ENCODE assay signal across 18 mouse cellular contexts in genomic region chr9:34411699-34412098, GRCm38 (mm10).
DNase-seq lines count a peak whose midpoint lies in the region; ATAC-seq lines count a peak whose summit lies in the region.
"Had no signal": no experiment of that assay in that cellular context is flagged by ENCODE, and none has a peak within 500 bp of the region (broad histone marks: within the 10 kb centered on the region; RNA-seq: fewer than 3 reads in every experiment).

No protein-coding gene starts in this region.

- peak; percentile 58 for DNase-seq in left cerebral cortex, adult 11 months (ENCODE audit: low spot score)
- DNase-seq in left cerebral cortex, postnatal 4 days, result no peak
- DNase-seq in layer of hippocampus, adult 8-10 months (ENCODE audit: low spot score in 2 of 2), result peak; percentile 58 to 60
- DNase-seq in right cerebral cortex, postnatal 25 days, result peak; percentile 73
- no peak for DNase-seq in kidney, postnatal 10 days
- DNase-seq: adrenal gland, postnatal 25 days; gastrocnemius, postnatal 36 days; lung, postnatal 36 days; thymus, adult 18-20 months had no signal

- no peaks in the 10 kb centered on the region for H3K9me3 ChIP-seq in embryonic facial prominence, embryonic 15.5 days (replicated peaks)
- H3K9me3 ChIP-seq in heart, embryonic 11.5 days (replicated peaks; ENCODE audit: control insufficient read depth, low read length), result no peaks in the 10 kb centered on the region
- H3K9me3 ChIP-seq: hindbrain, embryonic 12.5 days; liver, embryonic 15.5 days; midbrain, embryonic 12.5 days had no signal

- WGBS in embryonic facial prominence, embryonic 15.5 days, result 43% methylated on average over 4 of the region's 4 CpGs
- WGBS in heart, embryonic 11.5 days (ENCODE audit: insufficient replicate concordance), result 81% methylated on average over 4 of the region's 4 CpGs

- H3K36me3 ChIP-seq in embryonic facial prominence, embryonic 15.5 days, result no peaks in the 10 kb centered on the region
- H3K36me3 ChIP-seq in heart, embryonic 11.5 days (ENCODE audit: control insufficient read depth, insufficient read depth, low read length), result no peaks in the 10 kb centered on the region
- H3K36me3 ChIP-seq: G1E; hindbrain, embryonic 12.5 days; liver, embryonic 15.5 days; midbrain, embryonic 12.5 days had no signal

- ATAC-seq in embryonic facial prominence, embryonic 15.5 days (ENCODE audit: insufficient number of reproducible peaks, low FRiP score, low TSS enrichment, low read depth), result peak; percentile 57; the same call in 1 of the 2 replicates
- ATAC-seq in heart, embryonic 11.5 days (replicated peaks; ENCODE audit: insufficient number of reproducible peaks, low FRiP score, low TSS enrichment), result no peak
- ATAC-seq: intestine, embryonic 16.5 days had no signal

- H3K9ac ChIP-seq in embryonic facial prominence, embryonic 15.5 days, result no peak overlapping the region
- no peak overlapping the region for H3K9ac ChIP-seq in heart, embryonic 11.5 days (ENCODE audit: low read depth, low read length)
- H3K9ac ChIP-seq: hindbrain, embryonic 12.5 days; liver, embryonic 15.5 days; midbrain, embryonic 12.5 days had no signal

- H3K4me3 ChIP-seq in embryonic facial prominence, embryonic 15.5 days (replicated peaks), result no peak overlapping the region
- H3K4me3 ChIP-seq in heart, embryonic 11.5 days (ENCODE audit: low read depth, low read length), result no peak overlapping the region
- H3K4me3 ChIP-seq: erythroblast, embryonic 14.5 days; hindbrain, embryonic 12.5 days; liver, embryonic 15.5 days; midbrain, embryonic 12.5 days had no signal

- H3K27ac ChIP-seq in embryonic facial prominence, embryonic 15.5 days (replicated peaks), result no peak overlapping the region
- no peak overlapping the region for H3K27ac ChIP-seq in heart, embryonic 11.5 days (ENCODE audit: low read depth, low read length)
- H3K27ac ChIP-seq: hindbrain, embryonic 12.5 days; kidney, postnatal 0 days; liver, embryonic 15.5 days; midbrain, embryonic 12.5 days had no signal

- intact Hi-C loops in left cerebral cortex, postnatal 4 days (cut with DNase I), result no loop called here

- H3K27me3 ChIP-seq in embryonic facial prominence, embryonic 15.5 days, result no peaks in the 10 kb centered on the region
- H3K27me3 ChIP-seq in heart, embryonic 11.5 days (ENCODE audit: control insufficient read depth, insufficient read depth, low read length), result no peaks in the 10 kb centered on the region
- H3K27me3 ChIP-seq: hindbrain, embryonic 12.5 days; liver, embryonic 15.5 days; midbrain, embryonic 12.5 days had no signal

- no peak overlapping the region for H3K4me2 ChIP-seq in embryonic facial prominence, embryonic 15.5 days (replicated peaks)
- H3K4me2 ChIP-seq in heart, embryonic 11.5 days, result no peak overlapping the region
- H3K4me2 ChIP-seq: hindbrain, embryonic 12.5 days; liver, embryonic 15.5 days; midbrain, embryonic 12.5 days had no signal

- peaks cover 6% of the 10 kb centered on the region for H3K4me1 ChIP-seq in embryonic facial prominence, embryonic 15.5 days
- no peaks in the 10 kb centered on the region for H3K4me1 ChIP-seq in heart, embryonic 11.5 days (ENCODE audit: control insufficient read depth, insufficient read depth, low read length)
- H3K4me1 ChIP-seq: liver, embryonic 15.5 days had no signal

Comparison
In these comparisons a context has a peak if more than half of its experiments do, and no peak if none do; other contexts are left out.
1. DNase-seq: peak in left cerebral cortex, adult 11 months (single experiment), layer of hippocampus, adult 8-10 months (2 of 2) and right cerebral cortex, postnatal 25 days (single experiment); none in left cerebral cortex, postnatal 4 days (single experiment) and kidney, postnatal 10 days (single experiment).